Mouse (Mus musculus) common myeloid progenitor, adult 5-6 weeks (primary cell): ENCODE data around the gene Gm4216. TPM values are rescaled to one million over a fixed set of nuclear protein-coding genes. Genes with fewer than 3 reads are reported as not detected.
"Not testable (repeated sequence)": the region's sequence is repeated elsewhere in the genome, so short reads cannot be mapped to it uniquely, and the experiment has no call there.

ENCODE experiments used
- ATAC-seq: replicated peaks from 2 replicates; pipeline ENCODE4 v1.8.0; 2016; ENCODE audit warnings: low read depth, mild to moderate bottlenecking, moderate TSS enrichment, inconsistent platforms; ENCODE audit not compliant: poor library complexity, severe bottlenecking
- total RNA-seq: library from RNA; stranded (forward); fragments of 200-1000, 187-1606 nt; gene quantifications from 2 replicates; pipeline ENCODE4 v1.2.3, GENCODE M21; 2017

The Gm4216 gene
- total RNA-seq = not detected in 2 replicates

GRCm38 (mm10) chr7:23019823-23020222, at the start of gene Gm4216:
Gm4216 (minus strand) TSS chr7:23019923.
- not testable (repeated sequence) for ATAC-seq

- ATAC-seq = not testable (repeated sequence)
Measured at GRCm38 (mm10) chr7:23067356-23067755, 47.6 kb upstream of the Gm4216 start, which contains the start of gene Gm8720. Gm8720 (minus strand) TSS chr7:23067456.

GRCm38 (mm10) chr7:23055240-23055639, 35.5 kb upstream of the Gm4216 start, which contains the start of gene Vmn1r163:
Vmn1r163 (plus strand) TSS chr7:23055540.
- ATAC-seq = not testable (repeated sequence)

- not testable (repeated sequence) for ATAC-seq
Measured at GRCm38 (mm10) chr7:22984573-22984972, 35.1 kb downstream of the Gm4216 start, which contains the start of gene Gm4214. Gm4214 (minus strand) TSS chr7:22984673.

Other genes starting within 250 kb of the Gm4216 start
- gene Vmn1r158, start 229.1 kb downstream of the Gm4216 start, total RNA-seq = not detected in 2 replicates
- gene Vmn1r159, start 176.3 kb downstream of the Gm4216 start, total RNA-seq = not detected in 2 replicates
- not detected in 2 replicates for gene Vmn1r160, start 148.7 kb downstream of the Gm4216 start, total RNA-seq
- not detected in 2 replicates for gene Gm4214, start 35.2 kb downstream of the Gm4216 start, total RNA-seq
- gene Vmn1r163, start 35.6 kb upstream of the Gm4216 start, total RNA-seq = not detected in 2 replicates
- not detected in 2 replicates for gene Gm8720, start 47.5 kb upstream of the Gm4216 start, total RNA-seq
- not detected in 2 replicates for gene Gm10662, start 124.6 kb upstream of the Gm4216 start, total RNA-seq
- gene Vmn1r165, start 197.4 kb upstream of the Gm4216 start, total RNA-seq = not detected in 2 replicates
- not detected in 2 replicates for gene Vmn1r166, start 231.8 kb upstream of the Gm4216 start, total RNA-seq